Mouse (Mus musculus) midbrain, embryonic 16.5 days (tissue): Measurements from ENCODE around the gene Uba3. TPM values are rescaled to one million over a fixed set of nuclear protein-coding genes. Genes with fewer than 3 reads are reported as not detected.

Experiments used
- ATAC-seq: fragments of 200-750 bp; cut with Nextera tagmentation; 2 replicates; pipeline ENCODE4 v1.8.0; 2017; ENCODE audit warnings: moderate TSS enrichment
- H3K27ac ChIP-seq: fragments of 300-500 bp; sonication (generic); 2 replicates; pipeline ENCODE4 v1.5.1; 2014; ENCODE audit warnings: mild to moderate bottlenecking, low read length, mixed read lengths
- H3K27me3 ChIP-seq: fragments of 300-500 bp; sonication (generic); 2 replicates; pipeline ENCODE4 v1.6.1; 2014; ENCODE audit warnings: low read depth, low read length, mixed read lengths; ENCODE audit not compliant: control insufficient read depth, insufficient read depth
- H3K36me3 ChIP-seq: fragments of 300-500 bp; sonication (generic); 2 replicates; pipeline ENCODE4 v1.6.1; 2014; ENCODE audit warnings: mild to moderate bottlenecking, low read length, moderate library complexity, mixed read lengths; ENCODE audit not compliant: control insufficient read depth, insufficient read depth
- H3K4me1 ChIP-seq: fragments of 300-500 bp; sonication (generic); 2 replicates; pipeline ENCODE4 v1.6.1; 2014; ENCODE audit warnings: mild to moderate bottlenecking, low read length, mixed read lengths; ENCODE audit not compliant: control insufficient read depth, insufficient read depth
- H3K4me2 ChIP-seq: fragments of 300-500 bp; sonication (generic); 2 replicates; pipeline ENCODE4 v1.6.1; 2014; ENCODE audit warnings: mild to moderate bottlenecking, low read length, mixed read lengths
- H3K4me3 ChIP-seq: fragments of 300-500 bp; sonication (generic); 2 replicates; pipeline ENCODE4 v1.5.1; 2014; ENCODE audit warnings: low read depth, mild to moderate bottlenecking, low read length, moderate library complexity, mixed read lengths
- H3K9ac ChIP-seq: fragments of 300-500 bp; sonication (generic); 2 replicates; pipeline ENCODE4 v1.6.1; 2014; ENCODE audit warnings: low read depth, low read length, mixed read lengths
- H3K9me3 ChIP-seq: fragments of 300-500 bp; sonication (generic); replicated peaks from 2 replicates; pipeline ENCODE4 v1.6.1; 2014; ENCODE audit warnings: mild to moderate bottlenecking, low read length, mixed read lengths; ENCODE audit not compliant: control insufficient read depth, poor library complexity, severe bottlenecking
- WGBS: fragments of 180-500 bp; shearing (Covaris S2); extraction: QIAGEN DNeasy Blood & Tissue Kit; methylation state at CpG from one replicate; pipeline ENCODE4 v1.1.7; 2014; 5-methylcytosine and 5-hydroxymethylcytosine counted together
- polyA plus RNA-seq: library from polyadenylated mRNA; unstranded; fragments of >200 nt; fragmentation: Nextera tagmentation; extraction: Ambion mirVana; gene quantifications from 2 replicates; pipeline ENCODE4 v1.2.1, GENCODE M21; 2015

Gene Uba3
- polyA plus RNA-seq, 1 experiment from 2014 or later, result 90.2 TPM

- H3K9ac ChIP-seq, result peak within 1 kb of the TSS; percentile 92
- H3K27ac ChIP-seq, result peak within 1 kb of the TSS; percentile 83
- H3K4me2 ChIP-seq, result peak within 1 kb of the TSS; percentile 96
- no peaks in the 10 kb centered on the region for H3K9me3 ChIP-seq
- H3K27me3 ChIP-seq, result no peaks in the 10 kb centered on the region
- peak within 1 kb of the TSS; percentile 65 for H3K4me3 ChIP-seq
- peaks cover under 1% of the 10 kb centered on the region; the same call in 1 of the 2 replicates for H3K36me3 ChIP-seq
- H3K4me1 ChIP-seq, result peaks cover 14% of the 10 kb centered on the region
- peak; percentile 84 for ATAC-seq
- under 1% methylated on average over 56 of the region's 56 CpGs for WGBS
Measured at GRCm38 (mm10) chr6:97148383-97149251, 56.8 kb downstream of the Uba3 start, which contains the start of gene Eogt. Eogt (minus strand) TSS chr6:97149182.

GRCm38 (mm10) chr6:97147755-97148382 lies 57.6 kb downstream of the Uba3 start:
- H3K27ac ChIP-seq, result peak overlapping the region; percentile 83
- H3K9ac ChIP-seq, result peak overlapping the region; percentile 92
- peaks cover 14% of the 10 kb centered on the region for H3K4me1 ChIP-seq
- peak overlapping the region; percentile 96 for H3K4me2 ChIP-seq
- no peaks in the 10 kb centered on the region for H3K36me3 ChIP-seq
- peak; percentile 75 for ATAC-seq
- H3K27me3 ChIP-seq, result no peaks in the 10 kb centered on the region
- H3K4me3 ChIP-seq, result peak overlapping the region; percentile 65
- no peaks in the 10 kb centered on the region for H3K9me3 ChIP-seq
- 9% methylated on average over 18 of the region's 18 CpGs for WGBS

GRCm38 (mm10) chr6:97145156-97145555 lies 60.3 kb downstream of the Uba3 start:
- Histone ChIP-seq H3K9me3 (no peaks in the 10 kb centered on the region), H3K4me1 (peaks cover 14% of the 10 kb centered on the region), H3K9ac (no peak overlapping the region), H3K4me2 (no peak overlapping the region), H3K27ac (no peak overlapping the region), H3K27me3 (no peaks in the 10 kb centered on the region), H3K36me3 (no peaks in the 10 kb centered on the region), H3K4me3 (no peak overlapping the region)
- 90% methylated on average over 7 of the region's 7 CpGs for WGBS
- no peak for ATAC-seq

- ATAC-seq, result no peak
- Histone ChIP-seq H3K36me3 (no peaks in the 10 kb centered on the region), H3K4me1 (peaks cover 13% of the 10 kb centered on the region), H3K4me3 (no peak overlapping the region), H3K4me2 (no peak overlapping the region), H3K9me3 (no peaks in the 10 kb centered on the region), H3K9ac (no peak overlapping the region), H3K27me3 (no peaks in the 10 kb centered on the region), H3K27ac (no peak overlapping the region)
- WGBS, result 47% methylated on average over 7 of the region's 7 CpGs
Measured at GRCm38 (mm10) chr6:97144359-97144758, 61.1 kb downstream of the Uba3 start.

GRCm38 (mm10) chr6:97142611-97143010 lies 62.8 kb downstream of the Uba3 start:
- H3K9me3 ChIP-seq, result no peaks in the 10 kb centered on the region
- 91% methylated on average over 8 of the region's 8 CpGs for WGBS
- no peak overlapping the region for H3K4me2 ChIP-seq
- no peak overlapping the region for H3K4me3 ChIP-seq
- H3K36me3 ChIP-seq, result no peaks in the 10 kb centered on the region
- H3K27ac ChIP-seq, result no peak overlapping the region
- H3K9ac ChIP-seq, result no peak overlapping the region
- H3K4me1 ChIP-seq, result peaks cover 7% of the 10 kb centered on the region
- ATAC-seq, result no peak
- H3K27me3 ChIP-seq, result no peaks in the 10 kb centered on the region

GRCm38 (mm10) chr6:97141811-97142210 lies 63.6 kb downstream of the Uba3 start:
- no peak overlapping the region for H3K9ac ChIP-seq
- H3K4me1 ChIP-seq, result no peaks in the 10 kb centered on the region
- no peaks in the 10 kb centered on the region for H3K27me3 ChIP-seq
- no peak for ATAC-seq
- no peak overlapping the region for H3K27ac ChIP-seq
- no peak overlapping the region for H3K4me3 ChIP-seq
- H3K9me3 ChIP-seq, result no peaks in the 10 kb centered on the region
- no peaks in the 10 kb centered on the region for H3K36me3 ChIP-seq
- H3K4me2 ChIP-seq, result no peak overlapping the region
- WGBS, result 79% methylated on average over 7 of the region's 7 CpGs

Other genes starting within 250 kb of the Uba3 start
- 6.5 and 7.3 TPM in 2 replicates for gene Fam19a4, start 145.2 kb downstream of the Uba3 start, polyA plus RNA-seq
- gene Eogt, start 56.5 kb downstream of the Uba3 start, polyA plus RNA-seq, result 13.9 and 15.1 TPM in 2 replicates
- 35.6 and 40.4 TPM in 2 replicates for gene Tmf1, start 26.5 kb downstream of the Uba3 start, polyA plus RNA-seq
- 149 and 160 TPM in 2 replicates for gene Arl6ip5, start 5.0 kb upstream of the Uba3 start, polyA plus RNA-seq
- 0.09 TPM in 1 of 2 replicates, not detected in the other for gene Lmod3, start 47.1 kb upstream of the Uba3 start, polyA plus RNA-seq